Mouse (Mus musculus): ENCODE measurements around the gene Cntnap2. TPM values are rescaled to one million over a fixed set of nuclear protein-coding genes. Genes with fewer than 3 reads are reported as not detected.

Cntnap2 gene
- polyA plus RNA-seq, 1 experiment from 2014 or later: 0.75 TPM

- no peak overlapping the region for H3K27ac ChIP-seq (replicated peaks; ENCODE audit: low read depth, low read length)
- no peak overlapping the region for H3K9ac ChIP-seq (ENCODE audit: low read length)
- H3K4me3 ChIP-seq (ENCODE audit: low read depth, low read length): no peak overlapping the region
- no peaks in the 10 kb centered on the region for H3K36me3 ChIP-seq (ENCODE audit: control insufficient read depth, insufficient read depth, low read length)
- H3K9me3 ChIP-seq (ENCODE audit: control insufficient read depth, low read length): no peaks in the 10 kb centered on the region
- H3K4me2 ChIP-seq (ENCODE audit: low read depth, severe bottlenecking): no peak overlapping the region
- H3K4me1 ChIP-seq (ENCODE audit: control insufficient read depth, insufficient read depth, low read length): no peaks in the 10 kb centered on the region
- DNase-seq (ENCODE audit: low spot score): no peak
- 68% methylated on average over 3 of the region's 3 CpGs for WGBS
- ATAC-seq (ENCODE audit: insufficient number of reproducible peaks, low FRiP score, low TSS enrichment, low read depth): no peak
- H3K27me3 ChIP-seq (ENCODE audit: control insufficient read depth, insufficient read depth, low read length): no peaks in the 10 kb centered on the region
Observed at GRCm38 (mm10) chr6:45887901-45888300, 828.7 kb downstream of the Cntnap2 start.

GRCm38 (mm10) chr6:45938263-45938662 is 879.1 kb downstream of the Cntnap2 start:
- H3K27me3 ChIP-seq (ENCODE audit: control insufficient read depth, insufficient read depth, low read length): no peaks in the 10 kb centered on the region
- no peak overlapping the region for H3K27ac ChIP-seq (replicated peaks; ENCODE audit: low read depth, low read length)
- no peaks in the 10 kb centered on the region for H3K4me1 ChIP-seq (ENCODE audit: control insufficient read depth, insufficient read depth, low read length)
- no peaks in the 10 kb centered on the region for H3K9me3 ChIP-seq (ENCODE audit: control insufficient read depth, low read length)
- 83% methylated on average over 3 of the region's 3 CpGs for WGBS
- no peaks in the 10 kb centered on the region for H3K36me3 ChIP-seq (ENCODE audit: control insufficient read depth, insufficient read depth, low read length)
- H3K4me2 ChIP-seq (ENCODE audit: low read depth, severe bottlenecking): no peak overlapping the region
- H3K9ac ChIP-seq (ENCODE audit: low read length): no peak overlapping the region
- H3K4me3 ChIP-seq (ENCODE audit: low read depth, low read length): no peak overlapping the region
- DNase-seq (ENCODE audit: low spot score) (no peak), ATAC-seq (ENCODE audit: insufficient number of reproducible peaks, low FRiP score, low TSS enrichment, low read depth) (no peak)

GRCm38 (mm10) chr6:45938775-45939174 is 879.6 kb downstream of the Cntnap2 start:
- Histone ChIP-seq H3K27me3 (ENCODE audit: control insufficient read depth, insufficient read depth, low read length) (no peaks in the 10 kb centered on the region), H3K4me1 (ENCODE audit: control insufficient read depth, insufficient read depth, low read length) (no peaks in the 10 kb centered on the region), H3K27ac (replicated peaks; ENCODE audit: low read depth, low read length) (no peak overlapping the region), H3K4me3 (ENCODE audit: low read depth, low read length) (no peak overlapping the region), H3K36me3 (ENCODE audit: control insufficient read depth, insufficient read depth, low read length) (no peaks in the 10 kb centered on the region), H3K9ac (ENCODE audit: low read length) (no peak overlapping the region), H3K9me3 (ENCODE audit: control insufficient read depth, low read length) (no peaks in the 10 kb centered on the region), H3K4me2 (ENCODE audit: low read depth, severe bottlenecking) (no peak overlapping the region)
- ATAC-seq (ENCODE audit: insufficient number of reproducible peaks, low FRiP score, low TSS enrichment, low read depth) (no peak), DNase-seq (ENCODE audit: low spot score) (no peak)
- 22% methylated on average over 1 of the region's 1 CpGs for WGBS

- 82% methylated on average over 3 of the region's 3 CpGs for WGBS
- no peak for ATAC-seq (ENCODE audit: insufficient number of reproducible peaks, low FRiP score, low TSS enrichment, low read depth)
Observed at GRCm38 (mm10) chr6:45945144-45945985, 886.2 kb downstream of the Cntnap2 start.

GRCm38 (mm10) chr6:45954773-45955172 is 895.6 kb downstream of the Cntnap2 start:
- no peak for ATAC-seq (ENCODE audit: insufficient number of reproducible peaks, low FRiP score, low TSS enrichment, low read depth)
- no peaks in the 10 kb centered on the region for H3K36me3 ChIP-seq (ENCODE audit: control insufficient read depth, insufficient read depth, low read length)

More at GRCm38 (mm10) chr6:45945144-45945985, 886.2 kb downstream of the Cntnap2 start:
- H3K9me3 ChIP-seq (ENCODE audit: control insufficient read depth, low read length): no peaks in the 10 kb centered on the region
- H3K27me3 ChIP-seq (ENCODE audit: control insufficient read depth, insufficient read depth, low read length): no peaks in the 10 kb centered on the region
- no peaks in the 10 kb centered on the region for H3K36me3 ChIP-seq (ENCODE audit: control insufficient read depth, insufficient read depth, low read length)
- no peak overlapping the region for H3K9ac ChIP-seq (ENCODE audit: low read length)
- no peak overlapping the region for H3K27ac ChIP-seq (replicated peaks; ENCODE audit: low read depth, low read length)
- H3K4me2 ChIP-seq (ENCODE audit: low read depth, severe bottlenecking): no peak overlapping the region
- H3K4me1 ChIP-seq (ENCODE audit: control insufficient read depth, insufficient read depth, low read length): no peaks in the 10 kb centered on the region
- no peak for DNase-seq (ENCODE audit: low spot score)
- H3K4me3 ChIP-seq (ENCODE audit: low read depth, low read length): no peak overlapping the region

GRCm38 (mm10) chr6:45964494-45964893 is 905.3 kb downstream of the Cntnap2 start:
- Histone ChIP-seq H3K27ac (replicated peaks; ENCODE audit: low read depth, low read length) (no peak overlapping the region), H3K4me2 (ENCODE audit: low read depth, severe bottlenecking) (no peak overlapping the region), H3K27me3 (ENCODE audit: control insufficient read depth, insufficient read depth, low read length) (no peaks in the 10 kb centered on the region), H3K4me3 (ENCODE audit: low read depth, low read length) (no peak overlapping the region), H3K9ac (ENCODE audit: low read length) (no peak overlapping the region), H3K9me3 (ENCODE audit: control insufficient read depth, low read length) (no peaks in the 10 kb centered on the region), H3K4me1 (ENCODE audit: control insufficient read depth, insufficient read depth, low read length) (no peaks in the 10 kb centered on the region), H3K36me3 (ENCODE audit: control insufficient read depth, insufficient read depth, low read length) (no peaks in the 10 kb centered on the region)
- ATAC-seq (ENCODE audit: insufficient number of reproducible peaks, low FRiP score, low TSS enrichment, low read depth) (no peak), DNase-seq (ENCODE audit: low spot score) (no peak)
- WGBS: 68% methylated on average over 1 of the region's 1 CpGs

More at GRCm38 (mm10) chr6:45954773-45955172, 895.6 kb downstream of the Cntnap2 start:
- Histone ChIP-seq H3K4me3 (ENCODE audit: low read depth, low read length) (no peak overlapping the region), H3K4me1 (ENCODE audit: control insufficient read depth, insufficient read depth, low read length) (no peaks in the 10 kb centered on the region), H3K27me3 (ENCODE audit: control insufficient read depth, insufficient read depth, low read length) (no peaks in the 10 kb centered on the region), H3K9me3 (ENCODE audit: control insufficient read depth, low read length) (no peaks in the 10 kb centered on the region), H3K9ac (ENCODE audit: low read length) (no peak overlapping the region), H3K27ac (replicated peaks; ENCODE audit: low read depth, low read length) (no peak overlapping the region), H3K4me2 (ENCODE audit: low read depth, severe bottlenecking) (no peak overlapping the region)
- DNase-seq (ENCODE audit: low spot score): no peak

- WGBS: 69% methylated on average over 6 of the region's 6 CpGs
- H3K9ac ChIP-seq (ENCODE audit: low read length): no peak overlapping the region
- DNase-seq (ENCODE audit: low spot score): no peak
- no peaks in the 10 kb centered on the region for H3K4me1 ChIP-seq (ENCODE audit: control insufficient read depth, insufficient read depth, low read length)
- H3K4me2 ChIP-seq (ENCODE audit: low read depth, severe bottlenecking): no peak overlapping the region
- no peak overlapping the region for H3K4me3 ChIP-seq (ENCODE audit: low read depth, low read length)
- no peak overlapping the region for H3K27ac ChIP-seq (replicated peaks; ENCODE audit: low read depth, low read length)
- no peaks in the 10 kb centered on the region for H3K36me3 ChIP-seq (ENCODE audit: control insufficient read depth, insufficient read depth, low read length)
- ATAC-seq (ENCODE audit: insufficient number of reproducible peaks, low FRiP score, low TSS enrichment, low read depth): no peak
- no peaks in the 10 kb centered on the region for H3K9me3 ChIP-seq (ENCODE audit: control insufficient read depth, low read length)
- no peaks in the 10 kb centered on the region for H3K27me3 ChIP-seq (ENCODE audit: control insufficient read depth, insufficient read depth, low read length)
Observed at GRCm38 (mm10) chr6:45974471-45975154, 915.5 kb downstream of the Cntnap2 start.

GRCm38 (mm10) chr6:45979171-45979570 is 920.0 kb downstream of the Cntnap2 start:
- Histone ChIP-seq H3K4me1 (ENCODE audit: control insufficient read depth, insufficient read depth, low read length) (no peaks in the 10 kb centered on the region), H3K36me3 (ENCODE audit: control insufficient read depth, insufficient read depth, low read length) (no peaks in the 10 kb centered on the region), H3K9me3 (ENCODE audit: control insufficient read depth, low read length) (no peaks in the 10 kb centered on the region), H3K4me2 (ENCODE audit: low read depth, severe bottlenecking) (no peak overlapping the region), H3K9ac (ENCODE audit: low read length) (no peak overlapping the region), H3K27ac (replicated peaks; ENCODE audit: low read depth, low read length) (no peak overlapping the region), H3K4me3 (ENCODE audit: low read depth, low read length) (no peak overlapping the region), H3K27me3 (ENCODE audit: control insufficient read depth, insufficient read depth, low read length) (no peaks in the 10 kb centered on the region)
- 82% methylated on average over 2 of the region's 2 CpGs for WGBS
- DNase-seq (ENCODE audit: low spot score) (no peak), ATAC-seq (ENCODE audit: insufficient number of reproducible peaks, low FRiP score, low TSS enrichment, low read depth) (no peak)
